Mouse (Mus musculus) intestine, embryonic 14.5 days (tissue): ENCODE data around the gene Zbtb18. TPM values are rescaled to one million over a fixed set of nuclear protein-coding genes. Genes with fewer than 3 reads are reported as not detected.

Source experiments
- ATAC-seq: fragments of 200-750 bp; cut with Nextera tagmentation; replicated peaks from 2 replicates; pipeline ENCODE4 v1.8.0; 2017; ENCODE audit warnings: low read depth, moderate number of reproducible peaks, moderate TSS enrichment, moderate library complexity; ENCODE audit not compliant: low FRiP score, low TSS enrichment
- DNase-seq: peaks from one replicate; pipeline ENCODE4 v3.0.0-alpha.2; 2018; ENCODE audit warnings: low spot score
- H3K27ac ChIP-seq: fragments of 300-500 bp; sonication (generic); 2 replicates; pipeline ENCODE4 v1.5.1; 2014; ENCODE audit warnings: low read depth, mild to moderate bottlenecking, control low read depth
- H3K27me3 ChIP-seq: fragments of 300-500 bp; sonication (generic); replicated peaks from 2 replicates; pipeline ENCODE4 v1.6.1; 2014; ENCODE audit warnings: low read length, control low read depth; ENCODE audit not compliant: control insufficient read depth, insufficient read depth
- H3K36me3 ChIP-seq: fragments of 300-500 bp; sonication (generic); 2 replicates; pipeline ENCODE4 v1.6.1; 2014; ENCODE audit warnings: low read length, control low read depth; ENCODE audit not compliant: control insufficient read depth, insufficient read depth
- H3K4me1 ChIP-seq: fragments of 300-500 bp; sonication (generic); replicated peaks from 2 replicates; pipeline ENCODE4 v1.6.1; 2014; ENCODE audit warnings: low read length, control low read depth, mixed read lengths; ENCODE audit not compliant: control insufficient read depth, insufficient read depth
- H3K4me2 ChIP-seq: fragments of 300-500 bp; sonication (generic); 2 replicates; pipeline ENCODE4 v1.6.1; 2014; ENCODE audit warnings: low read length
- H3K4me3 ChIP-seq: fragments of 300-500 bp; sonication (generic); 2 replicates; pipeline ENCODE4 v1.5.1; 2014; ENCODE audit warnings: low read depth, low read length, control low read depth, mixed read lengths
- H3K9ac ChIP-seq: fragments of 300-500 bp; sonication (generic); 2 replicates; pipeline ENCODE4 v1.6.1; 2014; ENCODE audit warnings: mild to moderate bottlenecking, low read length
- H3K9me3 ChIP-seq: fragments of 300-500 bp; sonication (generic); 2 replicates; pipeline ENCODE4 v1.6.1; 2016; ENCODE audit warnings: low read length, control low read depth; ENCODE audit not compliant: control insufficient read depth
- WGBS: fragments of 180-500 bp; shearing (Covaris S2); extraction: QIAGEN DNeasy Blood & Tissue Kit; methylation state at CpG from one replicate; pipeline ENCODE4 v1.1.7; 2014; 5-methylcytosine and 5-hydroxymethylcytosine counted together
- polyA plus RNA-seq: library from polyadenylated mRNA; unstranded; fragments of >200 nt; fragmentation: Nextera tagmentation; extraction: Ambion mirVana; gene quantifications from 2 replicates; pipeline ENCODE4 v1.2.1, GENCODE M21; 2014

Gene Zbtb18
- polyA plus RNA-seq, 1 experiment from 2014 or later: 4.7 TPM

GRCm38 (mm10) chr1:177427862-177428261, 14.3 kb upstream of the Zbtb18 start:
- H3K27me3 ChIP-seq: no peaks in the 10 kb centered on the region
- no peak overlapping the region for H3K4me2 ChIP-seq
- WGBS: 70% methylated on average over 5 of the region's 5 CpGs
- H3K9ac ChIP-seq: no peak overlapping the region
- no peaks in the 10 kb centered on the region for H3K9me3 ChIP-seq
- H3K4me3 ChIP-seq: no peak overlapping the region
- no peak overlapping the region for H3K27ac ChIP-seq
- DNase-seq (no peak), ATAC-seq (no peak)
- H3K36me3 ChIP-seq: no peaks in the 10 kb centered on the region
- no peaks in the 10 kb centered on the region for H3K4me1 ChIP-seq

- no peaks in the 10 kb centered on the region for H3K9me3 ChIP-seq
- H3K4me1 ChIP-seq: no peaks in the 10 kb centered on the region
- H3K4me2 ChIP-seq: no peak overlapping the region
- no peaks in the 10 kb centered on the region for H3K27me3 ChIP-seq
- no peak overlapping the region for H3K27ac ChIP-seq
- 80% methylated on average over 14 of the region's 14 CpGs for WGBS
- ATAC-seq (no peak), DNase-seq (no peak)
- no peak overlapping the region for H3K4me3 ChIP-seq
- no peaks in the 10 kb centered on the region for H3K36me3 ChIP-seq
- no peak overlapping the region for H3K9ac ChIP-seq
Measured at GRCm38 (mm10) chr1:177428338-177428737, 13.8 kb upstream of the Zbtb18 start.

GRCm38 (mm10) chr1:177429067-177429466, 13.1 kb upstream of the Zbtb18 start:
- Histone ChIP-seq H3K27me3 (no peaks in the 10 kb centered on the region), H3K4me2 (no peak overlapping the region), H3K36me3 (no peaks in the 10 kb centered on the region), H3K4me1 (no peaks in the 10 kb centered on the region), H3K9me3 (no peaks in the 10 kb centered on the region), H3K9ac (no peak overlapping the region), H3K4me3 (no peak overlapping the region), H3K27ac (no peak overlapping the region)
- ATAC-seq (no peak), DNase-seq (no peak)
- WGBS: 83% methylated on average over 4 of the region's 4 CpGs

GRCm38 (mm10) chr1:177440411-177440810, 1.7 kb upstream of the Zbtb18 start:
- H3K4me1 ChIP-seq: peaks cover 13% of the 10 kb centered on the region
- ATAC-seq: no peak
- H3K27ac ChIP-seq: no peak overlapping the region
- WGBS: 0% methylated on average over 1 of the region's 2 CpGs
- H3K36me3 ChIP-seq: no peaks in the 10 kb centered on the region
- H3K9me3 ChIP-seq: no peaks in the 10 kb centered on the region
- H3K4me3 ChIP-seq: no peak overlapping the region
- H3K9ac ChIP-seq: no peak overlapping the region
- H3K4me2 ChIP-seq: no peak overlapping the region; the same call in 1 of the 2 replicates
- no peaks in the 10 kb centered on the region for H3K27me3 ChIP-seq
- DNase-seq: no peak

GRCm38 (mm10) chr1:177440981-177441491, 1.1 kb upstream of the Zbtb18 start:
- Histone ChIP-seq H3K36me3 (no peaks in the 10 kb centered on the region), H3K27ac (peak overlapping the region; percentile 93), H3K27me3 (no peaks in the 10 kb centered on the region), H3K4me2 (peak overlapping the region; percentile 67), H3K4me3 (peak overlapping the region; percentile 70), H3K4me1 (peaks cover 13% of the 10 kb centered on the region), H3K9me3 (no peaks in the 10 kb centered on the region), H3K9ac (peak overlapping the region; percentile 60)
- no peak for ATAC-seq
- no peak for DNase-seq
- 1% methylated on average over 6 of the region's 6 CpGs for WGBS

GRCm38 (mm10) chr1:177441492-177442195, 507 bp upstream of the Zbtb18 start:
- DNase-seq: peak; percentile 96
- no peaks in the 10 kb centered on the region for H3K27me3 ChIP-seq
- no peaks in the 10 kb centered on the region for H3K9me3 ChIP-seq
- H3K4me2 ChIP-seq: peak overlapping the region; percentile 67
- peak overlapping the region; percentile 60 for H3K9ac ChIP-seq
- H3K4me1 ChIP-seq: peaks cover 13% of the 10 kb centered on the region
- peak overlapping the region; percentile 71 for H3K4me3 ChIP-seq
- WGBS: under 1% methylated on average over 81 of the region's 87 CpGs
- ATAC-seq: peak; percentile 99
- no peaks in the 10 kb centered on the region for H3K36me3 ChIP-seq
- H3K27ac ChIP-seq: peak overlapping the region; percentile 93

- peak; percentile 0; the same call in 1 of the 2 replicates for ATAC-seq
- H3K4me1 ChIP-seq: peaks cover 13% of the 10 kb centered on the region
- peak overlapping the region; percentile 88 for H3K27ac ChIP-seq
- under 1% methylated on average over 60 of the region's 62 CpGs for WGBS
- H3K4me2 ChIP-seq: peak overlapping the region; percentile 94
- H3K27me3 ChIP-seq: no peaks in the 10 kb centered on the region
- H3K36me3 ChIP-seq: peaks cover 10% of the 10 kb centered on the region
- H3K9me3 ChIP-seq: no peaks in the 10 kb centered on the region
- peak overlapping the region; percentile 71 for H3K4me3 ChIP-seq
- DNase-seq: peak; percentile 74
- peak overlapping the region; percentile 81 for H3K9ac ChIP-seq
Measured at GRCm38 (mm10) chr1:177442821-177443723, 921 bp downstream of the Zbtb18 start.

- ATAC-seq: no peak
- Histone ChIP-seq H3K4me2 (peak overlapping the region; percentile 94), H3K4me1 (peaks cover 13% of the 10 kb centered on the region), H3K27ac (no peak overlapping the region), H3K36me3 (peaks cover 18% of the 10 kb centered on the region), H3K9me3 (no peaks in the 10 kb centered on the region), H3K9ac (peak overlapping the region; percentile 81; the same call in 1 of the 2 replicates), H3K27me3 (no peaks in the 10 kb centered on the region), H3K4me3 (peak overlapping the region; percentile 71)
- DNase-seq: no peak
- WGBS: 36% methylated on average over 9 of the region's 9 CpGs
Measured at GRCm38 (mm10) chr1:177443724-177444482, 1.8 kb downstream of the Zbtb18 start.
